Comparison of ENCODE assay signal across 14 mouse cellular contexts in genomic region chr15:81594146-81594696, GRCm38 (mm10).
"Had no signal": no experiment of that assay in that cellular context is flagged by ENCODE, and none has a peak within 500 bp of the region (broad histone marks: within the 10 kb centered on the region; RNA-seq: fewer than 3 reads in every experiment).

No protein-coding gene starts in this region.

- DNase-seq: kidney, adult 11 months; kidney, adult 9 months; kidney, postnatal 36 days; left cerebral cortex, postnatal 4 days; lung, adult 18-20 months; midbrain, embryonic 14.5 days; retina, postnatal 1 day; thymus, postnatal 14 days had no signal

- H3K9me3 ChIP-seq: limb, embryonic 13.5 days; midbrain, embryonic 10.5 days; neural tube, embryonic 12.5 days had no signal

- H3K27me3 ChIP-seq: limb, embryonic 13.5 days; neural tube, embryonic 12.5 days had no signal

- H3K27ac ChIP-seq: kidney, postnatal 0 days; limb, embryonic 13.5 days; liver, embryonic 14.5 days; midbrain, embryonic 10.5 days; neural tube, embryonic 12.5 days; stomach, postnatal 0 days had no signal

- H3K4me3 ChIP-seq: limb, embryonic 13.5 days; midbrain, embryonic 10.5 days; neural tube, embryonic 12.5 days had no signal
